Mouse (Mus musculus) limb, embryonic 14.5 days (tissue): ENCODE measurements around the gene Gata1. TPM values are rescaled to one million over a fixed set of nuclear protein-coding genes. Genes with fewer than 3 reads are reported as not detected.

ENCODE experiments used
- ATAC-seq: fragments of 200-750 bp; cut with Nextera tagmentation; 2 replicates; pipeline ENCODE4 v1.8.0; 2017; ENCODE audit warnings: low read depth, moderate number of reproducible peaks, moderate TSS enrichment; ENCODE audit not compliant: low FRiP score
- DNase-seq: peaks from one replicate; pipeline ENCODE4 v3.0.0-alpha.2; 2015; ENCODE audit warnings: low spot score
- H3K27ac ChIP-seq: fragments of 300-500 bp; sonication (generic); replicated peaks from 2 replicates; pipeline ENCODE4 v1.5.1; 2014; ENCODE audit warnings: low read depth, mild to moderate bottlenecking, low read length, moderate library complexity, mixed read lengths
- H3K27me3 ChIP-seq: fragments of 300-500 bp; sonication (generic); 2 replicates; pipeline ENCODE4 v1.6.1; 2014; ENCODE audit warnings: low read length, mixed read lengths; ENCODE audit not compliant: control insufficient read depth, insufficient read depth
- H3K36me3 ChIP-seq: fragments of 300-500 bp; sonication (generic); 2 replicates; pipeline ENCODE4 v1.6.1; 2014; ENCODE audit warnings: mild to moderate bottlenecking, low read length, moderate library complexity, mixed read lengths; ENCODE audit not compliant: control insufficient read depth, insufficient read depth
- H3K4me1 ChIP-seq: fragments of 300-500 bp; sonication (generic); 2 replicates; pipeline ENCODE4 v1.6.1; 2014; ENCODE audit warnings: antibody characterized with exemption, low read length, mixed read lengths; ENCODE audit not compliant: control insufficient read depth, insufficient read depth
- H3K4me2 ChIP-seq: fragments of 300-500 bp; sonication (generic); replicated peaks from 2 replicates; pipeline ENCODE4 v1.6.1; 2014; ENCODE audit warnings: low read depth, mild to moderate bottlenecking, low read length, moderate library complexity; ENCODE audit not compliant: severe bottlenecking
- H3K4me3 ChIP-seq: fragments of 300-500 bp; sonication (generic); replicated peaks from 2 replicates; pipeline ENCODE4 v1.5.1; 2014; ENCODE audit warnings: low read length
- H3K9ac ChIP-seq: fragments of 300-500 bp; sonication (generic); 2 replicates; pipeline ENCODE4 v1.6.1; 2014; ENCODE audit warnings: mild to moderate bottlenecking, low read depth, low read length, moderate library complexity; ENCODE audit not compliant: severe bottlenecking
- H3K9me3 ChIP-seq: fragments of 300-500 bp; sonication (generic); 2 replicates; pipeline ENCODE4 v1.6.1; 2016; ENCODE audit warnings: low read length; ENCODE audit not compliant: control insufficient read depth
- POLR2A ChIP-seq: fragments of 200-500 bp; IDR thresholded peaks from 2 replicates; pipeline ENCODE4 v1.8.0; 2012; ENCODE audit warnings: inconsistent platforms, mild to moderate bottlenecking, moderate library complexity, borderline replicate concordance; ENCODE audit not compliant: insufficient read depth, insufficient read length; ENCODE audit errors: extremely low read depth
- WGBS: fragments of 180-500 bp; shearing (Covaris S2); extraction: QIAGEN DNeasy Blood & Tissue Kit; methylation state at CpG from one replicate; pipeline ENCODE4 v1.1.7; 2014; 5-methylcytosine and 5-hydroxymethylcytosine counted together
- polyA plus RNA-seq, 2 experiments: library from polyadenylated mRNA; depleted of rRNA in 1 of 2; stranded (reverse) in 1 of 2; unstranded in 1 of 2; fragments of >200 nt; fragmentation: Nextera tagmentation in 1 of 2; extraction: Ambion mirVana in 1 of 2; gene quantifications; 2 replicates each; pipeline versions ENCODE4 v1.2.1 to v1.2.3; 2012 to 2014

Gata1 gene
- polyA plus RNA-seq, 2 experiments = 1.3 to 1.5 TPM

GRCm38 (mm10) chrX:8002971-8003370, 25.1 kb upstream of the Gata1 start:
- Histone ChIP-seq H3K4me3 (no peak overlapping the region), H3K4me2 (no peak overlapping the region), H3K4me1 (no peaks in the 10 kb centered on the region), H3K27me3 (no peaks in the 10 kb centered on the region), H3K27ac (no peak overlapping the region), H3K9me3 (no peaks in the 10 kb centered on the region), H3K36me3 (no peaks in the 10 kb centered on the region), H3K9ac (no peak overlapping the region)
- no peak for ATAC-seq
- TF ChIP-seq POLR2A = no peak
- DNase-seq = no peak
- WGBS = 47% methylated on average over 4 of the region's 4 CpGs

GRCm38 (mm10) chrX:8002001-8002400, 24.1 kb upstream of the Gata1 start:
- no peaks in the 10 kb centered on the region for H3K27me3 ChIP-seq
- no peak overlapping the region for H3K4me3 ChIP-seq
- H3K4me2 ChIP-seq = no peak overlapping the region
- no peaks in the 10 kb centered on the region for H3K4me1 ChIP-seq
- H3K27ac ChIP-seq = no peak overlapping the region
- WGBS = 25% methylated on average over 5 of the region's 5 CpGs
- H3K9me3 ChIP-seq = no peaks in the 10 kb centered on the region
- ATAC-seq = no peak
- H3K9ac ChIP-seq = no peak overlapping the region
- DNase-seq = no peak
- H3K36me3 ChIP-seq = no peaks in the 10 kb centered on the region
- TF ChIP-seq POLR2A = no peak

GRCm38 (mm10) chrX:8000546-8001192, 22.8 kb upstream of the Gata1 start:
- ATAC-seq = no peak
- WGBS = 82% methylated on average over 3 of the region's 3 CpGs
- no peak for TF ChIP-seq POLR2A

GRCm38 (mm10) chrX:7993068-7993735, 15.3 kb upstream of the Gata1 start:
- no peak overlapping the region for H3K4me2 ChIP-seq
- no peaks in the 10 kb centered on the region for H3K9me3 ChIP-seq
- no peak overlapping the region for H3K9ac ChIP-seq
- H3K27me3 ChIP-seq = no peaks in the 10 kb centered on the region
- TF ChIP-seq POLR2A = no peak
- no peaks in the 10 kb centered on the region for H3K4me1 ChIP-seq
- no peak overlapping the region for H3K4me3 ChIP-seq
- DNase-seq = no peak
- 71% methylated on average over 10 of the region's 10 CpGs for WGBS
- no peaks in the 10 kb centered on the region for H3K36me3 ChIP-seq
- no peak for ATAC-seq
- no peak overlapping the region for H3K27ac ChIP-seq

More at GRCm38 (mm10) chrX:8000546-8001192, 22.8 kb upstream of the Gata1 start:
- Histone ChIP-seq H3K4me1 (no peaks in the 10 kb centered on the region), H3K4me2 (no peak overlapping the region), H3K27ac (no peak overlapping the region), H3K9ac (no peak overlapping the region), H3K36me3 (no peaks in the 10 kb centered on the region), H3K9me3 (no peaks in the 10 kb centered on the region), H3K27me3 (no peaks in the 10 kb centered on the region), H3K4me3 (no peak overlapping the region)
- DNase-seq = no peak

GRCm38 (mm10) chrX:7992379-7993067, 14.7 kb upstream of the Gata1 start:
- ATAC-seq (no peak), DNase-seq (no peak)
- 57% methylated on average over 8 of the region's 8 CpGs for WGBS
- H3K27me3 ChIP-seq = no peaks in the 10 kb centered on the region
- no peaks in the 10 kb centered on the region for H3K36me3 ChIP-seq
- no peak overlapping the region for H3K4me3 ChIP-seq
- H3K9ac ChIP-seq = no peak overlapping the region
- H3K27ac ChIP-seq = no peak overlapping the region
- no peaks in the 10 kb centered on the region for H3K9me3 ChIP-seq
- no peak overlapping the region for H3K4me2 ChIP-seq
- no peak for TF ChIP-seq POLR2A
- H3K4me1 ChIP-seq = no peaks in the 10 kb centered on the region
